Mouse (Mus musculus) spleen, adult 2 months (tissue): ENCODE data around the gene Dctn1. TPM values are rescaled to one million over a fixed set of nuclear protein-coding genes. Genes with fewer than 3 reads are reported as not detected.

Experiments
- DNase-seq, 2 experiments: peaks; one replicate each; pipeline versions ENCODE4 v3.0.0 to v3.0.0-alpha.2; 2012 to 2021; ENCODE audit warnings: low spot score in 2 of 2, low read depth in 1 of 2
- H3K27ac ChIP-seq: fragments of 200-500 bp; 2 replicates; pipeline ENCODE4 v1.5.1; 2012; ENCODE audit warnings: low read length, inconsistent platforms; ENCODE audit not compliant: insufficient read depth
- H3K27me3 ChIP-seq: fragments of 200-500 bp; 2 replicates; pipeline ENCODE4 v1.6.1; 2012; ENCODE audit warnings: mild to moderate bottlenecking, moderate library complexity, low read length, inconsistent platforms; ENCODE audit not compliant: control insufficient read depth, insufficient read depth
- H3K36me3 ChIP-seq: fragments of 200-500 bp; 2 replicates; pipeline ENCODE4 v1.6.1; 2012; ENCODE audit warnings: mild to moderate bottlenecking, low read length, inconsistent platforms; ENCODE audit not compliant: control insufficient read depth, insufficient read depth
- H3K4me1 ChIP-seq: fragments of 200-500 bp; 2 replicates; pipeline ENCODE4 v1.6.1; 2011; ENCODE audit warnings: inconsistent platforms; ENCODE audit not compliant: control insufficient read depth, insufficient read depth, insufficient read length
- H3K4me3 ChIP-seq: fragments of 200-500 bp; 2 replicates; pipeline ENCODE4 v1.5.1; 2011; ENCODE audit warnings: mild to moderate bottlenecking, inconsistent platforms; ENCODE audit not compliant: insufficient read depth, insufficient read length; ENCODE audit errors: extremely low read depth
- CTCF ChIP-seq: fragments of 200-500 bp; IDR thresholded peaks from 2 replicates; pipeline ENCODE4 v1.5.1; 2011; ENCODE audit warnings: mild to moderate bottlenecking, inconsistent platforms; ENCODE audit not compliant: insufficient read depth, insufficient read length, insufficient replicate concordance; ENCODE audit errors: extremely low read depth
- POLR2A ChIP-seq: fragments of 200-500 bp; IDR thresholded peaks from 2 replicates; pipeline ENCODE4 v1.6.1; 2011; ENCODE audit warnings: low read depth, low read length, inconsistent platforms
- WGBS: fragments of 180-500 bp; shearing (Covaris S2); methylation state at CpG from one replicate; pipeline ENCODE4 v1.1.7; 2018; 5-methylcytosine and 5-hydroxymethylcytosine counted together
- polyA plus RNA-seq: library from polyadenylated mRNA; depleted of rRNA; stranded (reverse); fragments of >200 nt; gene quantifications from 2 replicates; pipeline ENCODE4 v1.2.3, GENCODE M21; 2012; rRNA removed

Dctn1 gene
- polyA plus RNA-seq, 1 experiment, result 69.0 TPM

DNA sequence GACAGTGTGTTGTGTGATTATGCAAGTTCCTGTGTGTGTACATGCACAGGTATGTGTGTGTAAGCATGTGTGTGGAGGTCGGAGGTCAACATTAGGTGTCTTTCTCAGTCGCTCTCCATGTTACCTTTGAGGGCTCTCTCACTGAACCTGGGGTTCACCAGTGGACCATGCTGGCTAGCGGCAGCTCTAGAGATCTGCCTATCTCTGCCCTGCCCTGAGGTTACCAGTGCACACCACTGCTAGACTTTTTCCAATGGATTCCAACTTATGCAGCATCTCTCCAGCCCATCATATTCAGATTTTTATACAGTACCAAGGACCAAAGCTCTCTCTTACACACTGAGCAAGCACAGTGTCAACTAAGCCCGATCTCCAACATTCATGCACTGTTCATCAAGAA is 81.0 kb downstream of the Dctn1 start:
- Histone ChIP-seq H3K4me3 (no peak overlapping the region), H3K27me3 (no peaks in the 10 kb centered on the region), H3K4me1 (no peaks in the 10 kb centered on the region), H3K36me3 (no peaks in the 10 kb centered on the region), H3K27ac (no peak overlapping the region)
- WGBS, result 93% methylated on average over 4 of the region's 4 CpGs
- no peak for DNase-seq
- TF ChIP-seq POLR2A (no peak), CTCF (no peak)

DNA sequence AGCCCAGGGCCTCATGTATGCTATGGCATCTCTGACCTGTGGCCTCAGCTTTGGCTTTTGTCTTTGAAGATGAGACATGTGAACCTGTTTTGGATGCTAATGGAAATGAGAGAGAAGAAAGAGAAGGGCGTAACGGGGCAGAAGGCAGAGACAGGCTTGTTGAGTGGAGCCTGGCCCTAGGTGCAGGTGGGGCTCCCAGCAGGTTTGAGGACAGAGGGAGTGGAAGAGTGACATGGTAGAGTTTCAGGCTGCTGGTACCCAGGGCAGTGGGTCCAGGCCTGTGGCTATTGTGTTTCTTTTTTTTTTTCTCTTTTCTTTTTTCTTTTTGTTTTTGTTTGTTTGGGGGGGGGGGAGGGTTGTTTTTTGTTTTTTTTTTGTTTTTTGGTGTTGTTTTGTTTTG is 81.4 kb downstream of the Dctn1 start:
- Histone ChIP-seq H3K27ac (no peak overlapping the region), H3K4me3 (no peak overlapping the region), H3K4me1 (no peaks in the 10 kb centered on the region), H3K36me3 (no peaks in the 10 kb centered on the region), H3K27me3 (no peaks in the 10 kb centered on the region)
- TF ChIP-seq POLR2A (no peak), CTCF (no peak)
- 97% methylated on average over 2 of the region's 2 CpGs for WGBS
- no peak for DNase-seq

Other genes starting within 250 kb of the Dctn1 start
- gene Sema4f, start 226.2 kb upstream of the Dctn1 start, polyA plus RNA-seq, result 3.2 TPM in 2 replicates
- 2.6 and 2.8 TPM in 2 replicates for gene M1ap, start 219.0 kb upstream of the Dctn1 start, polyA plus RNA-seq
- gene Dok1, start 132.4 kb upstream of the Dctn1 start, polyA plus RNA-seq, result 22.6 and 23.8 TPM in 2 replicates
- gene Loxl3, start 131.7 kb upstream of the Dctn1 start, polyA plus RNA-seq, result 3.1 and 3.5 TPM in 2 replicates
- 582 and 730 TPM in 2 replicates for gene Aup1, start 111.4 kb upstream of the Dctn1 start, polyA plus RNA-seq
- 59.1 and 69.0 TPM in 2 replicates for gene Htra2, start 110.6 kb upstream of the Dctn1 start, polyA plus RNA-seq
- 2.7 and 2.8 TPM in 2 replicates for gene Dqx1, start 108.1 kb upstream of the Dctn1 start, polyA plus RNA-seq
- 0.11 and 0.16 TPM in 2 replicates for gene Tlx2, start 95.6 kb upstream of the Dctn1 start, polyA plus RNA-seq
- gene Pcgf1, start 88.1 kb upstream of the Dctn1 start, polyA plus RNA-seq, result 10.0 and 10.7 TPM in 2 replicates
- gene Lbx2, start 79.6 kb upstream of the Dctn1 start, polyA plus RNA-seq, result 2.8 and 3.9 TPM in 2 replicates
- gene Ccdc142, start 64.3 kb upstream of the Dctn1 start, polyA plus RNA-seq, result 12.3 and 17.0 TPM in 2 replicates
- 6.1 and 6.5 TPM in 2 replicates for gene Gm42688, start 64.3 kb upstream of the Dctn1 start, polyA plus RNA-seq
- gene Mrpl53, start 56.9 kb upstream of the Dctn1 start, polyA plus RNA-seq, result 35.0 and 39.7 TPM in 2 replicates
- 54.5 and 67.2 TPM in 2 replicates for gene Mogs, start 50.4 kb upstream of the Dctn1 start, polyA plus RNA-seq
- gene Wbp1, start 44.4 kb upstream of the Dctn1 start, polyA plus RNA-seq, result 83.4 and 95.3 TPM in 2 replicates
- gene Ino80b, start 40.5 kb upstream of the Dctn1 start, polyA plus RNA-seq, result 27.1 and 53.4 TPM in 2 replicates
- 3.6 and 5.7 TPM in 2 replicates for gene Rtkn, start 30.5 kb upstream of the Dctn1 start, polyA plus RNA-seq
- gene Wdr54, start 9.5 kb upstream of the Dctn1 start, polyA plus RNA-seq, result 0.77 and 1.6 TPM in 2 replicates
- gene 1700003E16Rik, start 9.5 kb upstream of the Dctn1 start, polyA plus RNA-seq, result 0.04 and 0.05 TPM in 2 replicates
- 0.05 and 0.26 TPM in 2 replicates for gene Slc4a5, start 53.9 kb downstream of the Dctn1 start, polyA plus RNA-seq
- gene Mthfd2, start 160.0 kb downstream of the Dctn1 start, polyA plus RNA-seq, result 7.1 and 7.7 TPM in 2 replicates
- gene Mob1a, start 160.1 kb downstream of the Dctn1 start, polyA plus RNA-seq, result 28.3 and 35.1 TPM in 2 replicates
- 7.7 and 74.0 TPM in 2 replicates for gene Bola3, start 183.2 kb downstream of the Dctn1 start, polyA plus RNA-seq